In the genomic region with DNA sequence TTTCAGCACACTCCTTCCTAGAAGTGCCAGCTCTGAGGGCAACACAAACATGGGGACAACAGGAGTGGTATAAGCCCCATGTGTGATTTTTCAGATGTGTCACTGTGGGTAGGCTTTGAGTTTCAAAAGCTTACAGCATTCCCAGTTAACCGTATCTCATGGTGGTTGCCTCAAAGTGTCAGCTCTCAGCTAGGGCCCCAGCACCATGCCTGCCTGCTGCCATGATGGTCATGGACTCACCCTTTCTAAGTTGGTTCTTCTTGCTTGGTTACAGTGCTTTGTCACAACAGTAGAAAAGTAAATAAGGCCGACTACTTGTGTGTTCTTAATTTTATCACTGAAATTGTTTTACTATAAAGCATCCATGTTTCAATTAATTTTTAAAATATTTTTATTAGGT, we compare ENCODE assay signal across 1 mouse cellular context.
TF ChIP-seq lines count a peak whose summit lies in the region.

No protein-coding gene starts in this region.

TF ChIP-seq in MEL, 35 proteins besides CTCF, POLR2A, EP300 and RAD21 (continued from another document):
- TF ChIP-seq MYB (IDR thresholded peaks at IDR 0.05; ENCODE audit: low read depth, low read length) = no peak
- no peak for TF ChIP-seq ELF1 (IDR thresholded peaks at IDR 0.05; ENCODE audit: low read depth, low read length)
- TF ChIP-seq HCFC1 (IDR thresholded peaks at IDR 0.05; ENCODE audit: low read depth, low read length) = no peak
- no peak for TF ChIP-seq SMC3 (IDR thresholded peaks at IDR 0.05; ENCODE audit: low read depth, low read length)
- no peak for TF ChIP-seq BHLHE40 (IDR thresholded peaks at IDR 0.05; ENCODE audit: borderline replicate concordance, low read depth, low read length)
- TF ChIP-seq CHD2 (IDR thresholded peaks at IDR 0.05; ENCODE audit: low read length) = no peak
- TF ChIP-seq E2F4 (IDR thresholded peaks at IDR 0.05; ENCODE audit: borderline replicate concordance, low read depth, low read length) = no peak
- no peak for TF ChIP-seq GATA1 (IDR thresholded peaks at IDR 0.05; ENCODE audit: low read depth, low read length)
- TF ChIP-seq TCF12 (IDR thresholded peaks at IDR 0.05; ENCODE audit: low read depth, low read length) = no peak
TF ChIP-seq in MEL: peak in this region for 0.
